Mouse (Mus musculus) gastrocnemius, postnatal 10 days (tissue): ENCODE measurements around the gene Grik2. TPM values are rescaled to one million over a fixed set of nuclear protein-coding genes. Genes with fewer than 3 reads are reported as not detected.

Experiments
- DNase-seq: peaks from one replicate; pipeline ENCODE4 v3.0.0; 2021; ENCODE audit warnings: mixed read lengths
- long read RNA-seq, 2 experiments: library from polyadenylated mRNA; stranded (forward); transcript quantifications; one replicate each; pipeline ENCODE4 v2.0.0; 2021
- total RNA-seq, 2 experiments: library from RNA; stranded (reverse); gene quantifications; 2 replicates each; pipeline ENCODE4 v1.2.3; 2021

Gene Grik2
- total RNA-seq = 1 to 10 TPM; 1.2 to 1.5 TPM
- long read RNA-seq, experiment 1, partial matches to known transcripts = 0 of 3 reads
- long read RNA-seq, experiment 1, other reads (novel, unspliced or antisense) = 3 of 3 reads
- long read RNA-seq, experiment 2 = 0 reads

- peak; percentile 43 for DNase-seq
These were observed at the start of gene Grik2 for GRCm38 (mm10) chr10:49788381-49788906. Gene Grik2 (minus strand): TSS chr10:49788766.

- DNase-seq = no peak
These were observed 45.8 kb upstream of the Grik2 start for GRCm38 (mm10) chr10:49834392-49834791.

- DNase-seq = no peak
These were observed 18.7 kb upstream of the Grik2 start for GRCm38 (mm10) chr10:49807276-49807675.

GRCm38 (mm10) chr10:49801001-49801400, 12.4 kb upstream of the Grik2 start:
- DNase-seq = no peak

- no peak for DNase-seq
These were observed 5.6 kb upstream of the Grik2 start for GRCm38 (mm10) chr10:49794129-49794528.

- no peak for DNase-seq
These were observed 1.8 kb upstream of the Grik2 start for GRCm38 (mm10) chr10:49790326-49790725.

GRCm38 (mm10) chr10:49789711-49790110, 1.1 kb upstream of the Grik2 start:
- no peak for DNase-seq

GRCm38 (mm10) chr10:49788914-49789313, 348 bp upstream of the Grik2 start:
- DNase-seq = no peak

- DNase-seq = no peak
These were observed 1.9 kb downstream of the Grik2 start for GRCm38 (mm10) chr10:49786630-49787029.

- DNase-seq = no peak
These were observed 3.1 kb downstream of the Grik2 start for GRCm38 (mm10) chr10:49785477-49785876.

GRCm38 (mm10) chr10:49784831-49785230, 3.7 kb downstream of the Grik2 start:
- no peak for DNase-seq

- peak; percentile 8 for DNase-seq
These were observed 5.5 kb downstream of the Grik2 start for GRCm38 (mm10) chr10:49782741-49783691.

GRCm38 (mm10) chr10:49782061-49782460, 6.5 kb downstream of the Grik2 start:
- DNase-seq = no peak

- no peak for DNase-seq
These were observed 8.1 kb downstream of the Grik2 start for GRCm38 (mm10) chr10:49780430-49780829.

GRCm38 (mm10) chr10:49768897-49769296, 19.7 kb downstream of the Grik2 start:
- no peak for DNase-seq

- DNase-seq = no peak
These were observed 21.0 kb downstream of the Grik2 start for GRCm38 (mm10) chr10:49767556-49767955.

- no peak for DNase-seq
These were observed 26.0 kb downstream of the Grik2 start for GRCm38 (mm10) chr10:49762607-49763006.

- DNase-seq = no peak
These were observed 36.8 kb downstream of the Grik2 start for GRCm38 (mm10) chr10:49751769-49752168.

GRCm38 (mm10) chr10:49731841-49732240, 56.7 kb downstream of the Grik2 start:
- DNase-seq = no peak

GRCm38 (mm10) chr10:49723706-49724105, 64.9 kb downstream of the Grik2 start:
- no peak for DNase-seq

GRCm38 (mm10) chr10:49716856-49717255, 71.7 kb downstream of the Grik2 start:
- no peak for DNase-seq

- no peak for DNase-seq
These were observed 78.8 kb downstream of the Grik2 start for GRCm38 (mm10) chr10:49709748-49710147.

GRCm38 (mm10) chr10:49704446-49704845, 84.1 kb downstream of the Grik2 start:
- no peak for DNase-seq
